Mouse (Mus musculus): ENCODE measurements around the gene Uck1.
A peak's percentile ranks its signal among the peaks of the same experiment; 100 is the strongest.

Uck1 gene

DNA sequence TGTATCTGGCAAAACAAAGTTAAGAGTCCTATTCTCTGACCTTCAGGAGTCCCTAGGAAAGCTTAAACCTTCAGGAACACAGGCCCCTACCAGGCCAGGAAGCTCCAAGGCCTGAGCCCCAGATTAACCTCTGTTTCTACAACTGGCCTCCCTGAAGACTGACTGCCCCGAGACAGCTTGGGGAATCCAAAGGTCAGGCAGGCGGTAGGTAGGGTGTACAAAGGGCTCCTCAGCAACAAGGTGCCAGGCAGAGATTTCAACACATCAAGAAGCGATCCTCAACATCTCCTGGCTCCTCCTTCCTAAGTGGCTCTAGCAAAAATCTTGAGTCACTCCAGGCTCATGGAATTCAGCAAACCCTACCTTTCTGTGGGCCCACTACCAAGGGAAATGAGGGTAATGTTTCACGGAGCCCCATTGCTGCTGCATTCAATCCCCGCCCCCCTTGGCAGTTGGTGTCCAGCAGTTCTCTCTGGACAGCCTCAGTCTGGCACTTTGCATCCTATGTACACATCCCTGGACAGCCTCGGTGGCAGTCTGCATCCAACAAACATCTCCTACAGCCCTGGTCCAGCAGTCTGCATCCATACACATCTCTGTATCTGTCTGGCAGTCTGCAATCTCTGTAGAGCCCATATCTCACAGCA is 949 bp downstream of the Uck1 start:
- no peak for DNase-seq (ENCODE audit: low read depth, low spot score)

DNA sequence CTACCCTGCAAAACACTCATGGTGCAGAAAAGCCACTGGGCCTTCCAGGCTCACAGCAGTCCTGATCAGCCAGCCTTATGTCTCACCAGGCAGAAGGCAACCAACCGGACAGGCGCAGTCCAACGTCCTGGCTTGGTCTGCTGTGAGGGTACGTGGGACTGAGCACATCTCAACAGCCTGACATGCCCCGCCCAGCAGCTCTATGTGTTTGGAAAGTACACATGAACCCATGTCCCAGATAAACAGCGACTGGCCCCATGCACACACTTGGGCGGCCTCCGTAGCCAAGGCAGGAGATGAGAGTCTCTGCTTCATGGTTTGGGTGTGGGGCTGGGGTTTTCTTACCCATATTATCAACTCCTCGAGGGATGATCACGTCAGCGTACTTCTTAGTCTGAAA is 3.7 kb downstream of the Uck1 start:
- no peak for DNase-seq (ENCODE audit: low read depth, low spot score)

- DNase-seq (ENCODE audit: low read depth, low spot score): no peak
These were observed 5.4 kb downstream of the Uck1 start for GRCm38 (mm10) chr2:32254563-32254962.

DNA sequence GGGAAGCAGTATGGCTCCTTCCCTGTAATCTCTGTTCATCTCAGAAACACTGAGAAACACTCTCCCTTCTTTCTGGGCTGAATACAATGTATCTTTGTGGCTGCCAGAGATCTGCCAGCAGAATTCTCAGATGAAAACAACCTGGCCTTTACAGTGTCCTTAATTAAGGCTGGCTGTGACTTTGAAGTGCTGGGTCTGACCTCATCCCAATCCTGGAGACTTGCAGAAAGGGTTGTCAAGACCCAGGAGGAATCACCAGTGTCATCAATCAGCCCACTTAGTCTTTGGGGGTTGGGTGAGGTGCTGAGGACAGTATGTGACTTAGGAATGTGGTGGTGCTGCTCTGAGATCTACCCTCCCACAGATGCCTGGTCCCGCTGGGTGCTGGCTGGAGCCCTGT is 6.6 kb downstream of the Uck1 start:
- DNase-seq (ENCODE audit: low read depth, low spot score): no peak

DNA sequence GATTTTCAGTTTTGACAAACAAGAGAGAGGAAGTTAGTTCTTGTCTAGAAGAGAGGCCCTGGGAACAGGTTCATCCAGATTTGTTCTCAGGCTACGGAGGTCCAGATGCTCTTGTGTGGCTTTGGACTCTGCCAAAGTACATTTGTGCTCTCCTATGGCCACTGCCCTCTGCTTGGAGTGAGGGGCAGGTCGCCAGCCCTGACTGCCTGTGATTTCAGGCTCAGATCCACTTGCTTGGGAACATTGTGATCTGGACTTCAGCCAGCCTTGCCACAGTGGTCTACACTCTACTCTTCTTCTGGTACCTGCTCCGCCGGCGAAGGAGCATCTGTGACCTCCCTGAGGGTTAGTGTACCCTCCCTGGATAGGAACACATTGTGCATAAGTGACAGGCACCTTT is 7.3 kb downstream of the Uck1 start:
- no peak for DNase-seq (ENCODE audit: low read depth, low spot score)

DNA sequence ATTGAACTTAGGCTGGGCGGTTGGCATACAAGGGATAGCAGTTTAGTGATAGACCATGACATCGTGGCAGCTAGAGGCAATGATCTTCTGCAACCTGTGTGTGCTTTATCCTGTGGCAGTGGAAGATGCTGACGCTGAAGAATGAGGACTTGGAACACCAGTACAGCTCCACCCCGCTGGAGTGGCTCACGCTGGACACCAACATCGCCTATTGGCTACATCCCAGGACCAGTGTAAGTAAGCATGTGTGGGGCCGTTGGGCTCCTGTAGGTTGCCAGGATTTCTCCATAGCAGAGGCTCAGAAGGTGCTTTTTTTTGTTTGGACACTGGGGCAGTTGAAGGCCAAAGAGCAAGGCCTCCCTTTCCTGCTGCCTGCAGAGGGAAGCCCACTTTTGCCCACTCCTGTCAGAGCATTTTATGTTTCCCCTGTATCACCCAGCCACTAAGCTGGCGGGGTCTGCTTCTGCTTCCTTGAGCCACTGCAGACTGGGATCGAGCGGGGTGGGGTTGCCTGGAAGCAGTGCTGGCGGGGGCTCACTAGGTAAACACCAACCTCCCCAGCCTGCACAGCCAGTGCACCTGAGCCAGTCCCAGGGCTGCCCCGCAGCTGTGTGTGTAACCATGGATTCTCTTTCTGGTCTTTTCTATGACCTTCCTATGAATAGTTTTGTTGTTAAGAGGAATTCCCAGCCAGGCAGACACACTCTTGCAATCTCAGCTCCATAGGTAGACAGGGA is 8.0 kb downstream of the Uck1 start:
- DNase-seq (ENCODE audit: low read depth, low spot score): no peak

DNA sequence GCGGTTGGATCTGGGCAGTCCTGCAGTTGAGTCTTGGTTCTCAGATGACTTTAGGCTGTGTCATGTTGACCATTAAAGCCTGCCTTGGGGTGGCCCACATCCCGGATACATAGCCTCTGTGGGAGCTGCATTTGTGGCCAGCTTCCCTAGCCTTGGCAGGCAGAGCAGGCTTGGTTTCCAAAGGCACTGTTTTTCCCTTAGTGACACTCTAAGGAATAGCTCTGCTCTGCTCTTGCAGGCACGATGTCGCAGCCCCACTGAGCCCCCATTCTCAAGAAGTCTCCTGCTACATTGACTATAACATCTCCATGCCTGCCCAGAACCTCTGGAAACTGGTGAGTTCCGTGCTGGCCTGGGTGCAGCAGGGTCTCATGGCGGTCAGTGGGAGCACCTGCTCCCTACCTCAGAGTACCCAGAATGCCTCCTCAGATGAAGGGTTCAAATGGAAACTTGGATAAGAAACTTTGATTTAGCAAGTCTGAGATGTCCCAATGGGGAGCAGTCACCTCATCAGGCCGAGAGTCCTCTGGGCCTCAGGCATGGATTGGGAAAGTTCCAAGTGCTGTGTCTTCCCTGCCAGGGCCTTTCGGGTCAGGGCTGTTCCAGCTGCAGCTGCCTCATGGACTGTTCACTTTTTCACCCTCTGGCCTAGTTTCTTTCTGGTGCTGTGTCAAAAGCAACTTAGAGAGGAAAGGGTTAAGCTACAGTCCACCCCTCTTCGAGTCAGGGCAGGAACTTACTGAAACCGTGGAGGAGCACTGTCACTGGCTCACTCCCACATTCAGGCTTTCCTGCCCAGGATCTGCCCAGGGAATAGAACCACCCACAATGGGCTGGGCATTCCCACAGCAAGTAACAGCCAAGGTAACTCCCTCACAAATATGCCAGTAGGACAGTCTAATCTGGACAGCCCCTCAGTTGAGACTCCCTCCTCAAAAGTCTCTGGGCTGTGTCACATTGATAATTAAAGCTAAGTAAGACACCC is 11.3 kb downstream of the Uck1 start:
- no peak for DNase-seq (ENCODE audit: low read depth, low spot score)

- no peak for DNase-seq (ENCODE audit: low read depth, low spot score)
These were observed 13.2 kb downstream of the Uck1 start for GRCm38 (mm10) chr2:32246741-32247140.

- no peak for DNase-seq (ENCODE audit: low read depth, low spot score)
These were observed 17.0 kb downstream of the Uck1 start for GRCm38 (mm10) chr2:32242986-32243385.

DNA sequence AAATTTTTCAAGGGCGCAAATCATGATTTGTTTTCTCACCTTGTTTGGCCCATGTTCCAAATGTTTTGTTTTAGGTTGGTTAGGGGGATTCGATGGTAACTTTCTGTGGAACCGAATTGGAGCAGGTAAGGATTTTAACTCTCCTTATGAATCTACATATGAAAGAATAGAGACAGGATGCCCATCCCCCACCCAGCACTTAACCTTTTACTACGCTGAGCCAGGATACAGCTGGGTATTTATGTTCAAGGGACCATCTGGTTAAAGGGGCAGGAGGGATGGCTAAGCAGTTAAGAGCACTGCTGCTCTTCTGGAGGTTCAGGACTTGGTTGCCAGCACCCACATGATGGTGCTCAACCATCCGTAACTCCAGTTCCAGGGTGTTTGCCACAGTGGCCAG is 19.4 kb downstream of the Uck1 start:
- DNase-seq (ENCODE audit: low read depth, low spot score): no peak

- DNase-seq (ENCODE audit: low read depth, low spot score): no peak
These were observed 21.1 kb downstream of the Uck1 start for GRCm38 (mm10) chr2:32238708-32239435.

DNA sequence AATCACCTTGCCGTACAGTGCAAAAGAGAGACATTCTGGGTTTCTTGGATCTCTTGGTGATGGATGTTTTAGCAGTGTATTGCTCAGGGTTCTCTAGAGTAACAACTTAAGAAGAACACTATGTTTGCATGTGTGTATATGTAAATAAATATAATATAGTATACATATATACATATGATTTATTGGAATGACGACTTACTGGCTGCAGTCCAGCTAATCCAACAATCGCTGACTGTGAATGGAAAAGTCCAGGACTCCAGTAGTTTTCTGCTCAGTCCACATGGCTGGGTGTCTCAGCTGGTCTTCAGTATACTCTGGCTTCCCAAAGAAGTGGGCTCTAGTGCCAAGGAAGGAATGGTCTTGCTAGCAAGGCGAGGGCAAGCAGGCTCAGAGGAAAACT is 22.4 kb downstream of the Uck1 start:
- no peak for DNase-seq (ENCODE audit: low read depth, low spot score)

GRCm38 (mm10) chr2:32236760-32237487 is 23.0 kb downstream of the Uck1 start:
- DNase-seq (ENCODE audit: low read depth, low spot score): peak; percentile 40

DNA sequence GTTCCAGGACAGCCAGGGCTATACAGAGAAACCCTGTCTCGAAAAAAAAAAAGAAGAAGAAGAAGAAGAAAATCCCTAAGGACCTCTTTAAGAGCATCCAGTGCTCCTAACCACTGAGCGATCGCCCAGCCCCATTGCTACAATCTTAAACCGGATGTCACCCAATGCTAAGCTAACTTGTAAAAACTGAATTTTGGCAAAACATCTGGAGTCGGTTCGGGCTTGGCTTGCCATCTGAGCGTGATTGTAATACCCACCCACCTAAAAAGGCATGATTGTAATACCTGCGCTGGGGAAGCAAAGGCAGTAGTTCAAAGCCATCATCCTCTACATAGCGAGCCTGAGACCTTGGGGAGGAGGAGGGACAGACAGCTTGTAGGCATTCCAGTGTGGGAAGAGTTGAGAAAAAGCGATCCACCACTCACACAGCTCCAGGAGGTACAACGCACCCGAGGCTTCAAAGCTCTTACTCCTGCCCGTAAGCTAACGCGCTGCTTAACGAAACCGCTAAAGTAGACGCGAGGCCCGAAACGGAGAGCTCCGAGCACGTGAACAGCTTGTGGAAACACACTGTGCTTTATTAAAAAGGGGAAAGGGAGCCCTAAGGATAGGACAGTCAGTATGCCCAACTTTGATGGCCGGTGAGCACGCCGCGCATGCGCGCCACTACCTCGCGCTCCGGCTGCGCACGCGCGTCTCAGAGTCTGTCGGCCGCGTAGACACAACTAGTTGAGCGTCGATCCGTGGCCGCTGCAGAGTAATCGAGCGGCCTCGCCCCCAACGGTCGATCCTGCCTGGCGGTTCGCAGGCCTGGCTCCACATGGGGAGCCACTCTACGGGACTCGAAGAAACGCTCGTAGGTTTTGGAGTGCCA is 23.8 kb downstream of the Uck1 start, which contains the start of gene Pomt1:
Pomt1 (plus strand) TSS at position 705 of the 874 bp plus-strand sequence.
- DNase-seq (ENCODE audit: low read depth, low spot score): peak; percentile 93

GRCm38 (mm10) chr2:32235433-32235832 is 24.5 kb downstream of the Uck1 start:
- DNase-seq (ENCODE audit: low read depth, low spot score): no peak

GRCm38 (mm10) chr2:32222057-32222456 is 37.9 kb downstream of the Uck1 start:
- no peak for DNase-seq (ENCODE audit: low read depth, low spot score)

- no peak for DNase-seq (ENCODE audit: low read depth, low spot score)
These were observed 38.4 kb downstream of the Uck1 start for GRCm38 (mm10) chr2:32221577-32221976.

DNA sequence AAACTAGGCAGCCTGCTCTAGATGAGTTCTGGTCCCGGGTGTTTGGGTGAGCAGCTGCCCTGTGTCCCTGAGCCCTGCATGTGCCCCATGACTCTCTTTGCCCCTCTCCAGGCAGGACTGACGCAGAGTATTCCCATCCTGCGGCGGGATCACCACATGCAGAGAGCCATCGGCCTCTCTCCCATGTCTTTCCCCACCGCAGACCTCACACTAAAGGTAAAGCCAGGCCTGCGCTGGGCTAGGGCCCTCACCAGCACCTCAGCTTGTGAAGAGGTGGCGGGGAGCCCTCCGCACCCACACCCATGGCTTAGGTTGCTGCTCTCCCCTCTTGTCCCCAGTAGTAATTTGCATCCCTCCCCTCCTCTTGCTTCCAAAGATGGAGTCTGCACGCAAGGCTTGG is 39.0 kb downstream of the Uck1 start:
- no peak for DNase-seq (ENCODE audit: low read depth, low spot score)

DNA sequence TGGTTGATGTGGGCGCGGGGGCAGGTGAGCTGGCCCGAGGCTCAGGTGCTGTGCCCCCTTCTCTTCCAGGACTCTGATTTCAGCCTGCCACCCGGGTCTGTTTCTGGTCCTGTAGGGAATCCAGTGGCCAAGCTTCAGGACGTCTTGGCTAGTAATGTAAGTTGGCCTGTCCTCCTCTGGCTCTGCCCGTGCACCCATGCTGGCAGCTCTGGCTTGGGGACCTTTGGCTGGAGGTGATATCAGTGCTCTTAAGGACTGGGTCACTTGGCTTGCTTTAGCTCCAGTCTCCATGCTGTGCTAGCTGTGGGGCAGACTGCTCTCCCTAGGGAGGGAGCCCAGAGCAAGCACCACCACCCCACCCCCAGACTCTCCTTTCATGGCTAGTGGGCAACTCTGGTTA is 39.9 kb downstream of the Uck1 start:
- DNase-seq (ENCODE audit: low read depth, low spot score): no peak

- DNase-seq (ENCODE audit: low read depth, low spot score): no peak
These were observed 40.5 kb downstream of the Uck1 start for GRCm38 (mm10) chr2:32219501-32219900.
